Mouse (Mus musculus) kidney, postnatal 0 days (tissue): Measurements from ENCODE around the gene 4931428L18Rik. TPM values are rescaled to one million over a fixed set of nuclear protein-coding genes. Genes with fewer than 3 reads are reported as not detected.

ENCODE experiments used
- ATAC-seq: fragments of 200-750 bp; cut with Nextera tagmentation; replicated peaks from 2 replicates; pipeline ENCODE4 v1.8.0; 2017; ENCODE audit warnings: low read depth, moderate number of reproducible peaks, moderate TSS enrichment, moderate library complexity; ENCODE audit not compliant: low FRiP score
- DNase-seq: peaks from one replicate; pipeline ENCODE4 v3.0.0-alpha.2; 2016; ENCODE audit warnings: low spot score
- H3K27ac ChIP-seq: fragments of 300-500 bp; sonication (generic); 2 replicates; pipeline ENCODE4 v1.5.1; 2014; ENCODE audit warnings: mild to moderate bottlenecking
- H3K27me3 ChIP-seq: fragments of 300-500 bp; sonication (generic); 2 replicates; pipeline ENCODE4 v1.6.1; 2014; ENCODE audit warnings: low read length, mixed read lengths; ENCODE audit not compliant: insufficient read depth
- H3K36me3 ChIP-seq: fragments of 300-500 bp; sonication (generic); 2 replicates; pipeline ENCODE4 v1.6.1; 2014; ENCODE audit warnings: low read length, mixed read lengths; ENCODE audit not compliant: insufficient read depth
- H3K4me1 ChIP-seq: fragments of 300-500 bp; sonication (generic); replicated peaks from 2 replicates; pipeline ENCODE4 v1.6.1; 2014; ENCODE audit warnings: antibody characterized with exemption, low read length, mixed read lengths; ENCODE audit not compliant: insufficient read depth
- H3K4me2 ChIP-seq: fragments of 300-500 bp; sonication (generic); 2 replicates; pipeline ENCODE4 v1.6.1; 2014; ENCODE audit warnings: mild to moderate bottlenecking, low read length, moderate library complexity, mixed read lengths
- H3K4me3 ChIP-seq: fragments of 300-500 bp; sonication (generic); replicated peaks from 2 replicates; pipeline ENCODE4 v1.5.1; 2014; ENCODE audit warnings: low read depth, low read length
- H3K9ac ChIP-seq: fragments of 300-500 bp; sonication (generic); 2 replicates; pipeline ENCODE4 v1.6.1; 2014; ENCODE audit warnings: low read depth, low read length
- H3K9me3 ChIP-seq: fragments of 300-500 bp; sonication (generic); replicated peaks from 2 replicates; pipeline ENCODE4 v1.6.1; 2016; ENCODE audit warnings: low read length, inconsistent platforms, mixed read lengths
- CTCF ChIP-seq: IDR thresholded peaks from 2 replicates; pipeline ENCODE4 v1.5.1; 2016; ENCODE audit warnings: antibody characterized with exemption, low read depth, mild to moderate bottlenecking, moderate library complexity
- WGBS: fragments of 180-500 bp; shearing (Covaris S2); extraction: QIAGEN DNeasy Blood & Tissue Kit; methylation state at CpG from one replicate; pipeline ENCODE4 v1.1.7; 2014; 5-methylcytosine and 5-hydroxymethylcytosine counted together
- polyA plus RNA-seq: library from polyadenylated mRNA; unstranded; fragments of >200 nt; fragmentation: Nextera tagmentation; extraction: Ambion mirVana; gene quantifications from 2 replicates; pipeline ENCODE4 v1.2.1, GENCODE M21; 2015

Gene 4931428L18Rik
- polyA plus RNA-seq, 1 experiment from 2014 or later: not detected

- TF ChIP-seq CTCF: no peak
- Histone ChIP-seq H3K4me2 (no peak within 1 kb of the TSS), H3K4me3 (no peak within 1 kb of the TSS), H3K27ac (no peak within 1 kb of the TSS), H3K36me3 (no peaks in the 10 kb centered on the region), H3K27me3 (no peaks in the 10 kb centered on the region), H3K9ac (no peak within 1 kb of the TSS), H3K9me3 (no peaks in the 10 kb centered on the region), H3K4me1 (no peaks in the 10 kb centered on the region)
- WGBS: 38% methylated on average over 5 of the region's 5 CpGs
- DNase-seq (no peak), ATAC-seq (no peak)
Observed at GRCm38 (mm10) chr1:31176101-31176500, 46.4 kb downstream of the 4931428L18Rik start, which contains the start of gene Lgsn. Gene Lgsn (plus strand): TSS chr1:31176401.

DNA sequence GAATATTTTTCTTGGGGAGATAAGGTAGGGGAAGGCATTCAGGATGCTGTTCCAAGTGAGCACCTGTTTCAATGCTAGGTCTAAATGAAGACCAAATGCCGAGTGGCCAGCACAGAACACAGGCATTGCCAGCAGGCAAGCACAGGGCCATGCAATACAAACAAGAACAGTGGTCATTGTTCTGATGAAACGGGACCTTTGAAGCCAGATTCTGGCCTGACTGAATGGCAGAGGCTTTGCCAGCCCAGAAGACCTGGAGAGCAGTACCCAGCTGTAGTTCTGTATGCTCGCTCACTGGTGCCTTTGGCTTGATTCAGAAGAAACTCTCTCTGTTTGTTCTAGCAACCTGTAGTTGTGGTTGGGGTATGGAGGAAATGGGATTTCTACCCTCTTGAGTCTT lies 47.1 kb downstream of the 4931428L18Rik start:
- Histone ChIP-seq H3K27me3 (no peaks in the 10 kb centered on the region), H3K27ac (no peak overlapping the region), H3K4me3 (no peak overlapping the region), H3K4me2 (no peak overlapping the region), H3K9ac (no peak overlapping the region), H3K9me3 (no peaks in the 10 kb centered on the region), H3K36me3 (no peaks in the 10 kb centered on the region), H3K4me1 (no peaks in the 10 kb centered on the region)
- no peak for TF ChIP-seq CTCF
- 86% methylated on average over 3 of the region's 3 CpGs for WGBS
- ATAC-seq (no peak), DNase-seq (no peak)

DNA sequence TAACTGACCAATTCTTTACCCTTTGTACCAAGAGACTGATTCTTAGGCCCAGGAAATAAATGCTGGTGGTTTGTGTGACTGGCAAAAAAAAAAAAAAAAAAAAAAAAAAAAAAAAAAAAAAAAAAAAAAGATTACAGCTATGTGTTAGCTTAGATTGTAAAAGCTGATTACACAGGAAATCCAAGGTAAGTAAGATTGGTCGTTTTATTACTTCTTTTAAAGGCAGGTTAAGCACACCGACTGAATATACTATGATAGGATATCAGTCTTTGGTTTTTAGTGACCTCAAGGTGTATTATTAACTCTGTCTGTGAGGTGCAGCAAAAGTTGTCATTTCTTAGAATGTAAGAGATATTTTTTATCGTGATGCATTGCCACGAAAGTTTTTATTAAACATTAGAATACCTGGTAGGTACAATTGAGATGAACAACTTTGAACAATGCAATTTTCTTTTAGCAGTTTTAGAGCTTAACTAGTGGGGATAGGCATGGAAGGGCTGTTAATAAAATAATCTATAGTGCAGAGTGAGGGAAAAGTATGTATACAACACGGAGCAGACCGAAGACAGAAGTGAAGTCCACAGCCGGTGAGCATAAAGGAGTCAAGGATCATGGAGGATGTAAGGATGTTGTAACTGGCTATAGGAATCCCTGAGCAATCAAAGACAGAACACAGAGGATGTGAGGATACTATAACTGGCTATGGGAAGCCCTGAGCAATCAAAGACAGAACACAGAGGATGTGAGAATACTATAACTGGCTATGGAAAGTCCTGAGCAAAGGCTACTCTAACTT lies 57.0 kb downstream of the 4931428L18Rik start:
- ATAC-seq (no peak), DNase-seq (no peak)
- Histone ChIP-seq H3K9ac (no peak overlapping the region), H3K4me3 (no peak overlapping the region), H3K4me1 (no peaks in the 10 kb centered on the region), H3K36me3 (no peaks in the 10 kb centered on the region), H3K9me3 (no peaks in the 10 kb centered on the region), H3K27me3 (no peaks in the 10 kb centered on the region), H3K4me2 (no peak overlapping the region), H3K27ac (no peak overlapping the region)
- no peak for TF ChIP-seq CTCF
- WGBS: 83% methylated on average over 7 of the region's 7 CpGs

GRCm38 (mm10) chr1:31164527-31165189 lies 57.8 kb downstream of the 4931428L18Rik start:
- no peaks in the 10 kb centered on the region for H3K27me3 ChIP-seq
- TF ChIP-seq CTCF: no peak
- no peaks in the 10 kb centered on the region for H3K9me3 ChIP-seq
- WGBS: 43% methylated on average over 18 of the region's 18 CpGs
- no peak overlapping the region for H3K9ac ChIP-seq
- DNase-seq (no peak), ATAC-seq (peak; percentile 54; the same call in 1 of the 2 replicates)
- no peak overlapping the region for H3K4me3 ChIP-seq
- no peak overlapping the region for H3K4me2 ChIP-seq
- H3K4me1 ChIP-seq: no peaks in the 10 kb centered on the region
- H3K36me3 ChIP-seq: no peaks in the 10 kb centered on the region
- H3K27ac ChIP-seq: no peak overlapping the region

DNA sequence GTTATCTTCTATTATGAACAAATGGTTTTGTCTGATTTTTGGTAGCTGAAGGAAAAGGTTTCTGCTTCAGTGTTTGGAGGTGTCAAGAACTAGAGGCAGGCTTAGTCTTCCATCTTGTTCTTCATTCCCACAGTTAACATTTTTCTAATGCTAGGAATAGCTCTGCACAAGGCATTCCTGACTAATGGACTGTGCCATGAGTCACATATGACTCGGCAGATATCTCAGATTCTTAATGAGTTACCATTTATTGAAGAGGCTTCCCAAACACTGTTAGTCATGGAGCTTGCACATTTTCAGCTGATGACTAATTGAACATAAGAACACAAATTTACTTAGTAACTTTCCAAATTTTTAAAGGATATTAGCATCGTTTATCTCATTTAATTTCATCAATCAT lies 65.6 kb downstream of the 4931428L18Rik start:
- H3K9ac ChIP-seq: no peak overlapping the region
- no peaks in the 10 kb centered on the region for H3K36me3 ChIP-seq
- peak; percentile 14 for DNase-seq
- no peak overlapping the region for H3K4me3 ChIP-seq
- H3K4me1 ChIP-seq: no peaks in the 10 kb centered on the region
- WGBS: 65% methylated on average over 2 of the region's 2 CpGs
- peak; percentile 67; the same call in 1 of the 2 replicates for ATAC-seq
- no peaks in the 10 kb centered on the region for H3K9me3 ChIP-seq
- no peak overlapping the region for H3K4me2 ChIP-seq
- H3K27ac ChIP-seq: no peak overlapping the region
- TF ChIP-seq CTCF: no peak
- H3K27me3 ChIP-seq: no peaks in the 10 kb centered on the region

DNA sequence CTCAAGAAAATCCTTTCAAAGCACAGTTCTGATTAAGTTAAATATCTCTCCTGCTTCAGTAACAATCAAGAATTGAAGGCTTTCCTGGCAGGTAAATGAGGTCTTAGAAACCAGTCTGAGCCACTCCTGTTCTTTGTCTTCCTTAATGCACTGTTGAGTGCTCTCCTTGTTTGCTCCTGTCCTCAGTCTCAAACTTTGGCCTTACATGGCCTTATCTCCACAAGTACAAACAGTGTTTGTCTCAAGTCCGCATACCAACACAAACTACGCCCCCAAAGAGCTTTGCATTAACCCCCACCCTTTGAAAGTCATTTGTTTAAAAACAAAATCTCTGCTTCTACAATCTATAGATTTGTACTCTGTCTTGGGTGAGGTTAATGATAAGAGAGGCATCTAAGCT lies 66.3 kb downstream of the 4931428L18Rik start:
- DNase-seq: no peak

More for the DNA sequence above, 66.3 kb downstream of the 4931428L18Rik start:
- WGBS: 81% methylated on average over 2 of the region's 2 CpGs
- Histone ChIP-seq H3K27ac (no peak overlapping the region), H3K4me1 (no peaks in the 10 kb centered on the region), H3K27me3 (no peaks in the 10 kb centered on the region), H3K4me2 (no peak overlapping the region), H3K4me3 (no peak overlapping the region), H3K9me3 (no peaks in the 10 kb centered on the region), H3K36me3 (no peaks in the 10 kb centered on the region), H3K9ac (no peak overlapping the region)
- no peak for TF ChIP-seq CTCF
- no peak for ATAC-seq
